Mouse (Mus musculus) testis, adult 2 months (tissue): ENCODE measurements around the gene Dnm1.

Source experiments
- CTCF ChIP-seq: fragments of 200-500 bp; IDR thresholded peaks from 2 replicates; pipeline ENCODE4 v1.5.1; 2012; ENCODE audit warnings: low read depth, mild to moderate bottlenecking, inconsistent platforms, low read length, moderate library complexity; ENCODE audit not compliant: control insufficient read depth, insufficient read depth, insufficient replicate concordance
- POLR2A ChIP-seq: fragments of 200-500 bp; IDR thresholded peaks from 2 replicates; pipeline ENCODE4 v1.6.1; 2012; ENCODE audit warnings: low read depth, mild to moderate bottlenecking, inconsistent platforms, low read length, moderate library complexity; ENCODE audit not compliant: control insufficient read depth

- no peak for TF ChIP-seq POLR2A
- TF ChIP-seq CTCF: no peak
Measured at GRCm38 (mm10) chr2:32347019-32347418, 6.1 kb downstream of the Dnm1 start.
